Mouse (Mus musculus): ENCODE measurements at regions not wholly inside any gene's neighbourhood (a gene's known extent, or its start where the extent isn't known, plus 50 kb on each side); places are given as distances from the start of the nearest gene placed in this dataset.
A peak's percentile ranks its signal among the peaks of the same experiment; 100 is the strongest.

DNA sequence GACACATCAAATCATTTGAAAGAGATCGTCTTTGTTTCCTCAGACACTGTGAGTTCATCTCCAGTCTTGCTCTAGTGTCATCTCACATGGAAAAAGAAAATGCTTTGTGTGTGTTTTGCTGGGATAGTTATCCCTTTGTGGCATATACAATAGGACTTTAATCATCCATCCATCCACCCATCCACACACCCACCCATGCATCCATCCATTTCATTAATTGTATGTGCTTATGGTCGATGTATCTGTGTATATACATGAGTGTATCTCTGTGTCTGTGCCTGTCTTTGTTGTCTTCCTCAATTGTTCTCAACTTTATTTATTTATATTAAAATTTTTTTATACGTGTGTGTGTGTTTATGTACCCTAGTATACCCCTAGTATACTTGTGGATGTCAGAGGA is 355.3 kb upstream of the Fam98a start:
- ATAC-seq (replicated peaks; ENCODE audit: low FRiP score, low TSS enrichment, poor library complexity, severe bottlenecking) = no peak

GRCm38 (mm10) chr17:75906643-75907042 is 354.9 kb upstream of the Fam98a start:
- no peak for ATAC-seq (replicated peaks; ENCODE audit: low FRiP score, low TSS enrichment, poor library complexity, severe bottlenecking)

GRCm38 (mm10) chr17:75895436-75895835 is 343.7 kb upstream of the Fam98a start:
- no peak for ATAC-seq (replicated peaks; ENCODE audit: low FRiP score, low TSS enrichment, poor library complexity, severe bottlenecking)

DNA sequence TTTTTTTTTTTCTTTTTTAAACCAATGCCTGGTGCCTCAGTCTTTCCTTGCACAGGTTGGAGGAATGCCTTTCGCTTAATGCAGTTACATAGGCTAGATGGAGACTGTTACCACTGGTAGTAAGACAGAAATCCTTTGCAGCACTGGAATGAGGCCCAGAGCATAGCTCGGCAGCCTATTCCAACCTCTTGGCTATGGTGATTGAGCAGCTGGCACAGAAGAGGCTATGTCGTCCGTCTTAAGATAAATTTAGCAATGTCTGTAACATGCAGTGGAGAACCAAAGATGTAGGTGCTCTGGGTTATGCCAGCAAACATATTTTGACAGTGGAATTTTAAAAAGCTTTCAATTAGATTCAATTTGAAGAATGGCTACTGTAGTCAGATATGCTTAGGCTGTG is 343.2 kb upstream of the Fam98a start:
- ATAC-seq (replicated peaks; ENCODE audit: low FRiP score, low TSS enrichment, poor library complexity, severe bottlenecking) = no peak

DNA sequence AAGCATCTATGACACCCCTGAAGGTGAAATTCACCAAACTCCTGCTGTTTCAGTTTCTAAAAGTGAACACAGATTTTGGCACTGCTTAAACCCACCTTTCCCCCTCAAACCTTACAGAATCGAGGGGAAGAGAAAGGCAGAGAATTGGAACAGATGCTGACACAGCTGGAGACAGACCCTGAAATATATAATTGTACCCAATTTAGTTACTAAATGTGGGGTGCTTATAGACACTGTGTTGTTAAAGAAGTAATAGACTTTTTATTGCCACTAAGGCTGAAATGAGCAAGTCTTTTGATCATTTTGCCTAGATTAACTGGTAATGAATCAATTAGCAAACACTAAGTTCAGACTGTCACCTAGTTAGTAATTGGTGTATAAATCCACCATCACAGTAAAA is 341.8 kb upstream of the Fam98a start:
- ATAC-seq (replicated peaks; ENCODE audit: low FRiP score, low TSS enrichment, poor library complexity, severe bottlenecking) = no peak

DNA sequence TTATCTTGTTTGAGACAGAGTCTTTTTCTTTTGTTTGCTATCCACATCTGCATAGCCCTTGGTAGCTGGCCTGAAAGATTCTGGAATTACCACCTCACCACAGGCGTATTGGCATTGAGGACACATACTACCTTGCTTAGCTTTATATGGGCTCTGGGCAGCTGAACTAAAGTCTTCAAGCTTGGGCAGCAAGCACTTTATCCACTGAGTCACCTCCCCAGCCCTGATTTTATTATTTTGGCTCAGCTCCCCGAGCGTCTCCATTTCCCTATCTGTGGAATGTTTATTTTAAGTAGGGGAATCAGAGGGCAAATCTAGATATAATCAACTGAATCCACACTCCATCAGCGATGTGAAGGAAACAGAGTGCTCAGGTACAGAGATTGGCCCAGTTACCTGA is 340.4 kb upstream of the Fam98a start:
- no peak for ATAC-seq (replicated peaks; ENCODE audit: low FRiP score, low TSS enrichment, poor library complexity, severe bottlenecking)

- ATAC-seq (replicated peaks; ENCODE audit: low FRiP score, low TSS enrichment, poor library complexity, severe bottlenecking) = no peak
These were observed 339.8 kb upstream of the Fam98a start for GRCm38 (mm10) chr17:75891564-75891963.

GRCm38 (mm10) chr17:75877848-75878247 is 326.1 kb upstream of the Fam98a start:
- no peak for ATAC-seq (replicated peaks; ENCODE audit: low FRiP score, low TSS enrichment, poor library complexity, severe bottlenecking)

GRCm38 (mm10) chr17:75876895-75877294 is 325.1 kb upstream of the Fam98a start:
- no peak for ATAC-seq (replicated peaks; ENCODE audit: low FRiP score, low TSS enrichment, poor library complexity, severe bottlenecking)

DNA sequence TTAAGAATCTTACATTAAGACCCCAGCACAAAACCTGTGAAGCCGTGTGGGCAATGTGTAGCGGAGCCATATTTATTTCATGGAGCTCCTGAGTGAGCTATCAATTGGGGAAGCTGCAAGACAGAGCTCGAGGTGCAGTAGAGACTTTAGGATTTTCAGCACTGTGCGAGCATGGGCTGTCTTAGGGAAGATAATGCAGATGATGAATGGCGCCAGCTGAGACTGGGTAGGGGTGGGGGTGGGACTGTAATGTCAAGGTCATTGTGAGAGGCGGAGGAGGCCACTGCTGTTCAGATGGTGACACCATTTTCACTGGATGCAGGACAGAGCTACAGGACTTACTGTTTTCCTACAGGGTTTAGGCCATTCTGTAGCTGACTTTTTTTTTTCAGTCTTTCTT is 322.8 kb upstream of the Fam98a start:
- no peak for ATAC-seq (replicated peaks; ENCODE audit: low FRiP score, low TSS enrichment, poor library complexity, severe bottlenecking)

DNA sequence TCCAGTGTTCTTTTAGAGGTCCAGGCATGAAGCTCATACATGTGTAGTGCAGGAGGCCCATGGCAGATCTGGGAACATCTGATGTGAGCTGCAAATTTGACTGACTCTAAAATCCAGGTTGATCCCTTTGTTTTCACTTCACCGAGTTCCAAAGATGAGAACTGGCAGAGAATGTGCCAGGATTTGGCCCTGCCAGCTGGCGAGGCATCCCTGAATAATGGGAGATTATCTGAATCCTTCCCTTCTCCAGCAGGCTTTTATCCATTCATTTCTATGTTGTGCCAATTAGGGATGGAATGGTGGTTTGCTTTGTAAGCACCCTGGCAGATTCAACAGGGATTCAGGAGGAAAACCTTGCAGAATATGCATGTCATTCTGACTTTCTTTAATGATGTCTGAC is 318.7 kb upstream of the Fam98a start:
- ATAC-seq (replicated peaks; ENCODE audit: low FRiP score, low TSS enrichment, poor library complexity, severe bottlenecking) = no peak

DNA sequence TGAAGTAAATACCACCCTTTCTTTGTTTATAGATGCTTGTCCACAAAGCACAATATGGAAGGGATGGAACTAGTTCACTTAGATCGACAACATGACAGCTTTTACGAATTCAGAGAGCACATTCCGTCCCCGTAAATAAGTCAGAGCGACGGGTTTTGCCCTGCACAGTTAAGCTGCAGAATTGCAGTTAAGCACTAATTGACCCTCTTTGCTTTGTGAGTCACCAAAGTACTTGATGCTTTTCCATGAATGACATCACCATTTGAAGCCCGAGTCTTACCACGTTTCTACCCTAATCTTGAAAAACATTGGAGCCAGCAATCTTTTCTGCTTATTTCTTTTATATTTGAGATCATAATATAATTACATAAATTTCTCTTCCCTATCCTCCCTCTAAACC is 305.3 kb upstream of the Fam98a start:
- ATAC-seq (replicated peaks; ENCODE audit: low FRiP score, low TSS enrichment, poor library complexity, severe bottlenecking) = no peak

GRCm38 (mm10) chr17:75815997-75816626 is 264.4 kb upstream of the Fam98a start:
- ATAC-seq (replicated peaks; ENCODE audit: low FRiP score, low TSS enrichment, poor library complexity, severe bottlenecking) = no peak

- peak; percentile 34; the same call in 1 of the 2 replicates for ATAC-seq (replicated peaks; ENCODE audit: low FRiP score, low TSS enrichment, poor library complexity, severe bottlenecking)
These were observed 260.4 kb upstream of the Fam98a start for GRCm38 (mm10) chr17:75812163-75812562.

GRCm38 (mm10) chr17:75808524-75809326 is 257.0 kb upstream of the Fam98a start:
- no peak for ATAC-seq (replicated peaks; ENCODE audit: low FRiP score, low TSS enrichment, poor library complexity, severe bottlenecking)

- no peak for ATAC-seq (replicated peaks; ENCODE audit: low FRiP score, low TSS enrichment, poor library complexity, severe bottlenecking)
These were observed 256.3 kb upstream of the Fam98a start for GRCm38 (mm10) chr17:75808025-75808424.

DNA sequence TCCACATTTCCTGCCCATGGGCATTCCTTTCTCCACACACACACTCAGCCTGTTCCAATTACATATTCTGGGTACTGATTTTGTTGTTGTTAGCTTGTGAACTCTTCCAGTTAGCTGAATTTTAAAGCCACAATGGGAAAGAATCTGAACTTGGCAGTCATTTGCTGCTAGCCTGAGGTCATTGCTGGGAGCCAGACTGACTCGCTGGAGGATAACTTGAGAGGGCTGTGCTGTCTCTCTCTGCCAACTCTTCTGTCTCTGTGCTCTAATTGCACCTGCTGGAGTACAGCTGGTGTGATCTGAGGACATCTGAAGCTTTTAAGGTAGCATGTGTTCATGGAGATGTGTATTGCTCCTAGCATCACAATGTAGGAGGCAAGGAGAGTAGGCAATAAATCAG is 252.6 kb upstream of the Fam98a start:
- no peak for ATAC-seq (replicated peaks; ENCODE audit: low FRiP score, low TSS enrichment, poor library complexity, severe bottlenecking)

- no peak for ATAC-seq (replicated peaks; ENCODE audit: low FRiP score, low TSS enrichment, poor library complexity, severe bottlenecking)
These were observed 244.6 kb upstream of the Fam98a start for GRCm38 (mm10) chr17:75796380-75796779.

DNA sequence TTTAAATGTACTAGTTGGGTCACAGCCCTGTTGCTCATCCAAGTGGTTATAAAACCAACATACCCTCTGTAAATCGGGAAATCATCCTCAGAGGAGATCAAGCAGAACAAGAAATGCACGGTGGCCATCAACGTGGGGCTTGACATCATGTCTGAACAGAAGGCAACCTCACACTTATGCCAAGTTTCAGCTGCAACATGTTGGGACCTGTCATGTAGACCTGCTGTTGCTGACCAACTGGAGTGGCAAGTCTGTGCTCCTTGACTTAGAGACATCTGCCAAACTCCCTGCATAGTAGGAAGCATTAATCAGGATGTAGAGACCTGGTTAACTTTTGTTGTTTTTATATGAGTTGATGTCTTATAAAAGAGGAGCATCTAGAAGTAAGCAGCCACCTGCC is 244.0 kb upstream of the Fam98a start:
- no peak for ATAC-seq (replicated peaks; ENCODE audit: low FRiP score, low TSS enrichment, poor library complexity, severe bottlenecking)

DNA sequence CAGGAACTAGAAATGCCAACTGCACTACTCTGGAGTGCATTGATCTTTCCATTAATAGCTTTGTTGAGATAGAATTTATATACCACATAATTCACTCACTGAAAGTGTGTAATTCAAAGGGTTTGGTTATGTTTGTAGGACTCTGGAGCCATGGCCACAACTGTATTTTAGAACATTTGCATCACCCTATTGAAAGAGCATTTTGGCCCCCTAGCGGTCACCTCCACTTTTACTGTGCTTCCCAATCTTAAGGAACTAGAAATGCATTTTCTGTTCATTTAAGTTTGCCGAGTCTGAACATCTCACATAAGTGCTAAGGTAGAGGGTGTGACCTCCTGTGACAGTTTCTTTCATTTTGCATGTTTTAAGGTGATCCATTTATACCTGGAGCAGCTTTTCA is 228.0 kb upstream of the Fam98a start:
- peak; percentile 61; the same call in 1 of the 2 replicates for ATAC-seq (replicated peaks; ENCODE audit: low FRiP score, low TSS enrichment, poor library complexity, severe bottlenecking)

GRCm38 (mm10) chr17:75776611-75777010 is 224.9 kb upstream of the Fam98a start:
- no peak for ATAC-seq (replicated peaks; ENCODE audit: low FRiP score, low TSS enrichment, poor library complexity, severe bottlenecking)

Data from megakaryocyte-erythroid progenitor cell, adult 5-6 weeks (primary cell).